Mouse (Mus musculus) heart, postnatal 0 days (tissue): Measurements from ENCODE around the gene Fut4.

Experiments used
- CTCF ChIP-seq: IDR thresholded peaks from 2 replicates; pipeline ENCODE4 v1.5.1; 2016; ENCODE audit warnings: antibody characterized with exemption, control low read depth, low read depth
- EP300 ChIP-seq: IDR thresholded peaks from 2 replicates; pipeline ENCODE4 v1.6.1; 2016; ENCODE audit warnings: antibody characterized with exemption, low read depth

DNA sequence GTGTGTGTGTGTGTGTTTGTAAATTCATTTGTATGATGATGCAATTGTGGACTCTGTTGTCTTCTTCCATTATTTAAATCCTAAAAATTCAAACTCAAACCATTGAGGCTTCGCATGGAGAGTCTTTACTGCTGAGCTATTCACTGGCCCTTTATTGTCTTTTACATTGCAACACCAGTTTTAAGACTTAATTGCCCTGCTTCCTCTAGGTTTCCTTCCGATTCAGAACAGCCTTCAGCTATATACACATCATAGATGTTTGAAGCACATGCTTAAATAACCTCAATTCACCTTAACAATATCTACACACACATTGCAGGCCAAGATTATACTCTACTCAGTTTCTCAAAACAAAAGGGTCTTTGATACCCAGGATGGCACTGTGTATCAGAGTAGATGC lies 31.8 kb downstream of the Fut4 start:
- TF ChIP-seq CTCF (no peak), EP300 (no peak)
